Mouse (Mus musculus): ENCODE results near the gene Sptssa.

DNA sequence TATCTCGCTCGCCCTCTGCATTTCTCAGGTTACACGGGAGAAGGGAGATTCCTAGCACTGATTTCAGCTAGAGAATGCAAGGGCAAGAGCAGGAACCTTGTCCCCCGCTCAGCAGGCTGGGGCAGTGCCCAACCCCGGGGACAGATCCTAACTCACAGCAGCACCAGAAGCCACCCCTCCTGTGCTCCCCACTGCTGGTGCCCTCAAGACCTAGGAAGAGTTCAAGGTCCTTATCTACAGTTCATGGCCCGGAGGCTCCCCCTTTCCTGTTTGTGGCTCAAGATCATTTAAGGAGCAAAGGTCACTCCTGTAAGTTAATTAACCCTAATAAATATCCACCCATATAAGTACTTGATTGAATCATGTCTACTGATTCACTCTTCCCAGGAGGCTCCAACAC, 47.4 kb downstream of the Sptssa start:
- no peak for TF ChIP-seq CTCF (IDR thresholded peaks at IDR 0.05; ENCODE audit: insufficient read depth, low read length)
- TF ChIP-seq POLR2A (IDR thresholded peaks at IDR 0.05; ENCODE audit: borderline replicate concordance, extremely low read depth, low read depth, low read length), result no peak
